Mouse (Mus musculus): Measurements from ENCODE around the gene Mrpl48. TPM values are rescaled to one million over a fixed set of nuclear protein-coding genes. Genes with fewer than 3 reads are reported as not detected.
A peak's percentile ranks its signal among the peaks of the same experiment; 100 is the strongest.

Mrpl48 gene
- total and polyA plus RNA-seq, 3 experiments, result 39.5 to 67.3 TPM; not detected in 1

GRCm38 (mm10) chr7:100500276-100500977 is 107.7 kb downstream of the Mrpl48 start:
- Histone ChIP-seq H3K27ac (ENCODE audit: control insufficient read depth, low read depth, low read length) (no peak overlapping the region), H3K79me2 (ENCODE audit: control insufficient read depth, insufficient read depth, low read length, poor library complexity) (peaks cover 10% of the 10 kb centered on the region), H3K27me3 (ENCODE audit: control insufficient read depth in 1 of 2, insufficient read depth in 2 of 2, low read length in 2 of 2) (no peaks in the 10 kb centered on the region), H3K4me3 (ENCODE audit: control insufficient read depth in 1 of 2, insufficient read depth in 1 of 2, low read depth in 2 of 2, low read length in 2 of 2) (no peak overlapping the region), H3K4me1 (ENCODE audit: control insufficient read depth in 1 of 2, insufficient read depth in 2 of 2, low read length in 2 of 2) (peaks cover 3 to 19% of the 10 kb centered on the region in 2 experiments; a peak in 3 of 4 replicates), H3K36me3 (ENCODE audit: control insufficient read depth in 1 of 2, insufficient read depth in 2 of 2, low read length in 2 of 2) (peaks cover 0 to 8% of the 10 kb centered on the region in 2 experiments; a peak in 3 of 4 replicates), H3K9me3 (replicated peaks; ENCODE audit: insufficient read depth, low read length) (no peaks in the 10 kb centered on the region), H3K9ac (ENCODE audit: control insufficient read depth, low read depth, low read length, poor library complexity, severe bottlenecking) (no peak overlapping the region)
- TF ChIP-seq POLR2A (IDR thresholded peaks at IDR 0.05; ENCODE audit: control insufficient read depth in 1 of 2, insufficient read depth in 1 of 2, low read depth in 1 of 2, low read length in 2 of 2, poor library complexity in 1 of 2) (no peak; a peak in 1 of 4 replicates), E2F4 (IDR thresholded peaks at IDR 0.05; ENCODE audit: borderline replicate concordance, low read depth, low read length) (no peak), MAZ (IDR thresholded peaks at IDR 0.05; ENCODE audit: low read depth, low read length) (no peak), RAD21 (IDR thresholded peaks at IDR 0.05; ENCODE audit: low read depth, low read length) (no peak), HCFC1 (IDR thresholded peaks at IDR 0.05; ENCODE audit: low read depth, low read length) (no peak), RCOR1 (IDR thresholded peaks at IDR 0.05; ENCODE audit: low read depth, low read length) (no peak), USF2 (IDR thresholded peaks at IDR 0.05; ENCODE audit: borderline replicate concordance in 1 of 2, insufficient read depth in 1 of 2, low read depth in 1 of 2, low read length in 2 of 2) (no peak), MAX (IDR thresholded peaks at IDR 0.05; ENCODE audit: low read length) (no peak), KAT2A (conservative IDR thresholded peaks at IDR 0.05; ENCODE audit: low read depth, low read length) (no peak)
- peak; percentile 39 for DNase-seq (ENCODE audit: low read depth, low spot score)

- Histone ChIP-seq H3K4me1 (ENCODE audit: control insufficient read depth in 1 of 2, insufficient read depth in 2 of 2, low read length in 2 of 2) (peaks cover 3 to 19% of the 10 kb centered on the region in 2 experiments; a peak in 3 of 4 replicates), H3K9ac (ENCODE audit: control insufficient read depth, low read depth, low read length, poor library complexity, severe bottlenecking) (no peak overlapping the region), H3K36me3 (ENCODE audit: control insufficient read depth in 1 of 2, insufficient read depth in 2 of 2, low read length in 2 of 2) (peaks cover 0 to 8% of the 10 kb centered on the region in 2 experiments; a peak in 3 of 4 replicates), H3K27ac (ENCODE audit: control insufficient read depth, low read depth, low read length) (no peak overlapping the region), H3K27me3 (ENCODE audit: control insufficient read depth in 1 of 2, insufficient read depth in 2 of 2, low read length in 2 of 2) (no peaks in the 10 kb centered on the region), H3K79me2 (ENCODE audit: control insufficient read depth, insufficient read depth, low read length, poor library complexity) (peaks cover 20% of the 10 kb centered on the region), H3K9me3 (replicated peaks; ENCODE audit: insufficient read depth, low read length) (no peaks in the 10 kb centered on the region), H3K4me3 (ENCODE audit: control insufficient read depth in 1 of 2, insufficient read depth in 1 of 2, low read depth in 2 of 2, low read length in 2 of 2) (no peak overlapping the region)
- DNase-seq (ENCODE audit: low read depth, low spot score), result no peak
- TF ChIP-seq CHD1 (IDR thresholded peaks at IDR 0.05; ENCODE audit: low read depth, low read length) (no peak), TCF12 (IDR thresholded peaks at IDR 0.05; ENCODE audit: low read depth, low read length) (no peak), E2F4 (IDR thresholded peaks at IDR 0.05; ENCODE audit: borderline replicate concordance, low read depth, low read length) (no peak), MYC (IDR thresholded peaks at IDR 0.05; ENCODE audit: low read depth, low read length) (no peak), BHLHE40 (IDR thresholded peaks at IDR 0.05; ENCODE audit: borderline replicate concordance, low read depth, low read length) (no peak), ETS1 (IDR thresholded peaks at IDR 0.05; ENCODE audit: low read depth, low read length) (no peak), UBTF (IDR thresholded peaks at IDR 0.05; ENCODE audit: borderline replicate concordance, insufficient read depth, low read depth, low read length) (no peak), MAX (IDR thresholded peaks at IDR 0.05; ENCODE audit: low read length) (no peak), USF1 (IDR thresholded peaks at IDR 0.05; ENCODE audit: low read depth, low read length) (no peak), POLR2AphosphoS5 (IDR thresholded peaks at IDR 0.05; ENCODE audit: borderline replicate concordance, low read depth, low read length) (no peak), KAT2A (conservative IDR thresholded peaks at IDR 0.05; ENCODE audit: low read depth, low read length) (no peak), SMC3 (IDR thresholded peaks at IDR 0.05; ENCODE audit: low read depth, low read length) (no peak)
Observed at GRCm38 (mm10) chr7:100499465-100499864, 108.6 kb downstream of the Mrpl48 start.
